Mouse (Mus musculus) kidney, adult 18-20 months (tissue): Measurements from ENCODE around the gene Smim13.

Experiments
- DNase-seq: peaks from one replicate; pipeline ENCODE4 v3.0.0; 2021

Smim13 gene

DNA sequence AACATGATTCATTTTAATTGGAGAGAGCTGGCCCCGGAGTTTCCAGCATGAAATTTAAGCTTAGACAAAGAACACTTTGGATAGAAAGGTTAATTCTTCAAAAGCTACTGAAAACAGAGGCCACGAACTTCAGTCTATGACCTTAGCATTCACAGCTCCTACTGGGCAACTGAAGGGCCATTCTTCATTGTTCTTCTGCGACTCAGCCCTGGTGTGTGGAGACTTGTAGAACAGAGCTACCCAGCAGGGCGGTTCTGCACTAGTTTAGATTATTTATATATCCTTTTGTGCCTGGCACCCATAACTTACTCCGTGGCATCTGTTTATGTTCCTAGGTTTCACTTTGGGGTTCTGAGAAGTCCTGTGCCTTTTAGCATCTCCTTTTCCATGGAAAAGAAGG, 44.0 kb downstream of the Smim13 start:
- no peak for DNase-seq

GRCm38 (mm10) chr13:41295886-41296285, 46.2 kb downstream of the Smim13 start:
- no peak for DNase-seq

DNA sequence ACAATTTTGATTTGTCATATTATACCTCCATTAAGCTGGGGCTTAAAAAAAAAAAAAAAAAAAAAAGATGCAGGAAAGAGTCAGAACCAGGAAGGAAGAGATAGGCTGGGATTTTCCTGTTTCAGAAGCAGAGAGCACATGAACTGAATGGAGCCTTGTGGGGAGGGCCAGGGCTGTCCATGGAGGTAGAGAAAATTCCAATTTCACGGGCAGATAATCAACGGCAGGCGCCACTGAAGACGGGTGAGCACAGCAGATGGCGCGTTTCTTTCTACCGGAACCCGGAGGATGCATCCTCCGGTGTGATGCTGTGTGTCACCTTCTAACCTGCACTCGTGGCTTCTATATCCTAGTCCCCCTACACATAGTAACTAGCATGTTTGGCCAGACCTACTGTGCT, 46.8 kb downstream of the Smim13 start:
- no peak for DNase-seq

DNA sequence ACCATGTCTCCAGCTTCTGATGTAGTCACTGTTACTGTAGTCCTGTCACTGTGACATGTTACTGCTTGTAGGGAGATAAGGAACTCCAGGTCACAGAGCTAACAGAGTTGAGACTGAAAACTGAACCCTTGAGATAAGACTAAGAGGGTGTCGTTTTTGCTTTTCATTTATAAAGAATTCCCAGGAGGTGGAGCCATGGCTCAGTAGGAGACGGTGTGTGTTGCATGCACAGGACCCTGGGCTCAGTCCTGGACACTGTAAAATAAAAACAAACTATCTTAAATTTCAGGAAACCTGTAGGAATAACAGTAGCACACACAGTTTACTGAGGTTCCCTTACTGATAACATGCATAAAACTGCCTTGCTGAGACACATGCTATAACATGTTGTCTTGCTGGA, 48.9 kb downstream of the Smim13 start:
- no peak for DNase-seq

- no peak for DNase-seq
Observed at GRCm38 (mm10) chr13:41298996-41299395, 49.4 kb downstream of the Smim13 start.

GRCm38 (mm10) chr13:41300037-41300436, 50.4 kb downstream of the Smim13 start:
- DNase-seq = no peak

GRCm38 (mm10) chr13:41302716-41303115, 53.1 kb downstream of the Smim13 start:
- DNase-seq = peak; percentile 90

GRCm38 (mm10) chr13:41320749-41321148, 71.1 kb downstream of the Smim13 start:
- no peak for DNase-seq

GRCm38 (mm10) chr13:41321433-41321832, 71.8 kb downstream of the Smim13 start:
- DNase-seq = no peak

DNA sequence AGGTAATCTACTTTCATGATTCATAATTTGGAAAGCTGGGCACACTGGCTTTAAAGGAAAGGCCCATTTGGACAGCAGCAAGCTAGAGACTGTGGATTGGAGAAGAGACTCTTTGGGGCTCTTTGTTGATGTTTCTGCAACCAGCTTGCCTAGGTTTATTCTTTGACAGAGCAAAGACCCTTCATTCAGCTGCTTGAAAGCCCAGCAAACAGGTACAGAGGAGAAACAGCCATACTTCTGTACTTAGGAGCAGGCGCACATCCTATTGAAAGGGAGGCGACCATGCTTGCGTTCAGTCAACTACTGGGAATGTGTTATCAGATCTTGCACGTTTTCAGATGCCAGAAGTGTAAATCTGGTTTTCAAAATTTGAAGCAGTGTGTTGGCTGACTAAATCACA, 75.0 kb downstream of the Smim13 start:
- DNase-seq = no peak

DNA sequence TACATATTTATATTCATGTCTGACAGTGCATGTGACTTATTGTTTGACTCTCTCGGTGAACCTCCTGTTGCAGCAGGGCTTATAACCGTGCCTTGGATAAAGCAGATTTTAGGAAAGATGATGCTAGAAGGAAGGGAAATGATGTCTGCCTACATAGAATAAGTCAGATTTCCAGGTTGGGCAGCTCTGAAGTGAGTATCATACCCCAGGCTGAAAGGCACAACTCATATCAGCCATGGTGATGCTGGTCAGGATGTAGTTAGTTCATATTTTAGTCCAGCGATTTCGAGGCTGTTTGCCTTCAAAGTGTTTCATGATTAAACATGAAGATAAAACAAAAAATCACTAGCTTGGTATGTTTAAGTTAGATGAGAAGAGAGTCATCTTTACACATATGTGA, 75.7 kb downstream of the Smim13 start:
- DNase-seq = no peak

DNA sequence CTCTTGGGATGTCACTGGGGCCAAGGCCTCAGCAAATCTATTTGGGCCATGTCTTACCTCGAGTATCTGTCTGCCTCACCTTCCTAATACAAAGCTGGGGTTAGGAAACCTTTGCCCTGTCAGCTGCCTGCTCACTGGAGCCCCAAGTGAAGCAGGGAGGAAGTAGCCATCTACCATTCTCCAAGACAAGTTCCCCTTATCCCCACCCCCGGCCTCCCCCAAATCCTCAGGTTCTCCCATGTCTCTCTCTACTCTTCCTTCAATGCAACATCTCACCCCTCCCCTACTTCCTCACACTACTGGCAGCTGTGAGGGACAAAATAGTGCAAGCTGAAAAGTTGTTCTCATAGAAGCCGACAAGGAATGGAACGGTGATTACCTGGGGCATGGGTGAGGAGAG, 76.5 kb downstream of the Smim13 start:
- DNase-seq = no peak
